Mouse (Mus musculus) forebrain, embryonic 11.5 days (tissue): ENCODE results near the gene Mertk. TPM values are rescaled to one million over a fixed set of nuclear protein-coding genes. Genes with fewer than 3 reads are reported as not detected.

Experiments used
- ATAC-seq: fragments of 200-750 bp; cut with Nextera tagmentation; replicated peaks from 2 replicates; pipeline ENCODE4 v1.8.0; 2017; ENCODE audit warnings: moderate TSS enrichment; ENCODE audit not compliant: low FRiP score
- DNase-seq: peaks from one replicate; pipeline ENCODE4 v3.0.0-alpha.2; 2017; ENCODE audit warnings: low spot score
- H3K27ac ChIP-seq: fragments of 300-500 bp; sonication (generic); 2 replicates; pipeline ENCODE4 v1.5.1; 2014; ENCODE audit warnings: low read depth, low read length
- H3K27me3 ChIP-seq: fragments of 300-500 bp; sonication (generic); 2 replicates; pipeline ENCODE4 v1.6.1; 2014; ENCODE audit warnings: mild to moderate bottlenecking, low read length, mixed read lengths; ENCODE audit not compliant: control insufficient read depth, insufficient read depth
- H3K36me3 ChIP-seq: fragments of 300-500 bp; sonication (generic); 2 replicates; pipeline ENCODE4 v1.6.1; 2014; ENCODE audit warnings: mild to moderate bottlenecking, low read length, moderate library complexity, mixed read lengths; ENCODE audit not compliant: control insufficient read depth, insufficient read depth
- H3K4me1 ChIP-seq: fragments of 300-500 bp; sonication (generic); replicated peaks from 2 replicates; pipeline ENCODE4 v1.6.1; 2014; ENCODE audit warnings: low read length, mixed read lengths; ENCODE audit not compliant: control insufficient read depth, insufficient read depth
- H3K4me2 ChIP-seq: fragments of 300-500 bp; sonication (generic); 2 replicates; pipeline ENCODE4 v1.6.1; 2014; ENCODE audit warnings: low read depth, mild to moderate bottlenecking, low read length, moderate library complexity, mixed read lengths; ENCODE audit not compliant: severe bottlenecking
- H3K4me3 ChIP-seq: fragments of 300-500 bp; sonication (generic); 2 replicates; pipeline ENCODE4 v1.5.1; 2014; ENCODE audit warnings: low read depth, low read length
- H3K9ac ChIP-seq: fragments of 300-500 bp; sonication (generic); 2 replicates; pipeline ENCODE4 v1.6.1; 2014; ENCODE audit warnings: low read length
- H3K9me3 ChIP-seq: fragments of 300-500 bp; sonication (generic); 2 replicates; pipeline ENCODE4 v1.6.1; 2016; ENCODE audit warnings: low read length, mixed read lengths; ENCODE audit not compliant: control insufficient read depth
- WGBS: fragments of 180-500 bp; shearing (Covaris S2); extraction: QIAGEN DNeasy Blood & Tissue Kit; methylation state at CpG from one replicate; pipeline ENCODE4 v1.1.7; 2014; 5-methylcytosine and 5-hydroxymethylcytosine counted together
- polyA plus RNA-seq: library from polyadenylated mRNA; unstranded; fragments of >200 nt; fragmentation: Nextera tagmentation; extraction: Ambion mirVana; gene quantifications from 2 replicates; pipeline ENCODE4 v1.2.1, GENCODE M21; 2014

Gene Mertk
- polyA plus RNA-seq, 1 experiment from 2014 or later: 4.4 TPM

DNA sequence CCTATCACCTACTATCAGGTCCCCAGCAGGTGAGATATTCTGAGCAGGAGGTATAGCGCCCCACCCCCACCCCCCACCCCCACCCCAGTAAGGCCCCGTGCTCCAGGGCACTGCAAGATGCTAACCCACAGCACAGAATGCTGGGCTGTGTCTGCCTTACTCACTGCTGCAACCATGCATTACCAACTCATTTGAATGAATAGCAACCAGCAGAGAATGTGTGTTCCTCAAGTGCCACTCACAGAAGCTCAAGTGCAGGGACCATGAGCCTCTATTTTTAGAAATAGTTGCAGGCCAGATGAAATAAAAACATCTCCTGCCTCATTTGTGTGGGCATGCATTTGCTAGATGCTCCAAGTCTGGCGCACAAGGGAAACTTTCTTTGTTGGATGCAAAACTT lies 28.8 kb downstream of the Mertk start:
- WGBS: 42% methylated on average over 3 of the region's 3 CpGs
- H3K4me2 ChIP-seq: no peak overlapping the region
- no peak overlapping the region for H3K27ac ChIP-seq
- no peak for DNase-seq
- no peak overlapping the region for H3K9ac ChIP-seq
- no peak for ATAC-seq
- no peak overlapping the region for H3K4me3 ChIP-seq
- H3K4me1 ChIP-seq: no peaks in the 10 kb centered on the region
- H3K36me3 ChIP-seq: no peaks in the 10 kb centered on the region
- no peaks in the 10 kb centered on the region for H3K27me3 ChIP-seq
- H3K9me3 ChIP-seq: no peaks in the 10 kb centered on the region

DNA sequence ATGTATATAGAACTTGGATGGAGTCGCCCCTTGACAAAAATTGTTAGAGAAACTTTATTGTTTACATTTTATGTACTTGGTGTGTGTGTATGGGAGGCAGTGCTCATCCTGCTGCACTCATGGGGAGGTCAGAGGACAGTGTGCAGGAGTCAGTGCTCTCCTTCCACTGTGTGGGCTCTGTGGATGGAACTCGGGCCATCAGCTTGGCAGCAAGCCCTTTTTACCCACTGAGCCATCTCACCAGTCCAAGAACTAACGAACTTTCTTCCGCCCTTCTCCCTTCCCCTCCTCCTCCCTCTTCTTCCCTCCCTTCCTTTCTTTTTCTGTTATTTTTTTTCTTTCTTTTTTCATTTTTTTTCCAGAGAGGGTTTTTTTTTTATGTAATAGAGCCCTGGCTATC lies 29.3 kb downstream of the Mertk start:
- WGBS: 89% methylated on average over 4 of the region's 4 CpGs
- Histone ChIP-seq H3K4me3 (no peak overlapping the region), H3K9me3 (no peaks in the 10 kb centered on the region), H3K27me3 (no peaks in the 10 kb centered on the region), H3K27ac (no peak overlapping the region), H3K36me3 (no peaks in the 10 kb centered on the region), H3K4me1 (no peaks in the 10 kb centered on the region), H3K9ac (no peak overlapping the region), H3K4me2 (no peak overlapping the region)
- ATAC-seq: no peak
- DNase-seq: no peak

DNA sequence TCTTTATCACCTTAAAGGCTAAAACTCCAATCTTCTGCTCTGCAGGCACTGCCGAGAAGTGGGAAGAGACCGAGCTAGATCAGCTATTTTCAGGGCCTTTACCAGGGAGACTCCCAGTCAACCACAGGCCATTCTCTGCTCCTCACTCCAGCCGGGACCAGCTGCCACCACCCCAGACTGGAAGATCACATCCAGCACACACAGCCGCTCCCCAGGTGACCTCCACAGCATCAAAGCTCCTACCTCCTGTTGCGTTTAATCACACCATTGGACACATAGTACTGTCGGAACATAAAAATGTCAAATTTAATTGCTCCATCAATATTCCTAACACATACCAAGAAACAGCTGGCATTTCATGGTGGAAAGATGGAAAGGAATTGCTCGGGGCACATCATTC lies 30.4 kb downstream of the Mertk start:
- Histone ChIP-seq H3K4me3 (no peak overlapping the region), H3K4me2 (no peak overlapping the region), H3K4me1 (no peaks in the 10 kb centered on the region), H3K27ac (no peak overlapping the region), H3K36me3 (no peaks in the 10 kb centered on the region), H3K27me3 (no peaks in the 10 kb centered on the region), H3K9me3 (no peaks in the 10 kb centered on the region), H3K9ac (no peak overlapping the region)
- WGBS: 88% methylated on average over 7 of the region's 7 CpGs
- ATAC-seq (no peak), DNase-seq (no peak)

DNA sequence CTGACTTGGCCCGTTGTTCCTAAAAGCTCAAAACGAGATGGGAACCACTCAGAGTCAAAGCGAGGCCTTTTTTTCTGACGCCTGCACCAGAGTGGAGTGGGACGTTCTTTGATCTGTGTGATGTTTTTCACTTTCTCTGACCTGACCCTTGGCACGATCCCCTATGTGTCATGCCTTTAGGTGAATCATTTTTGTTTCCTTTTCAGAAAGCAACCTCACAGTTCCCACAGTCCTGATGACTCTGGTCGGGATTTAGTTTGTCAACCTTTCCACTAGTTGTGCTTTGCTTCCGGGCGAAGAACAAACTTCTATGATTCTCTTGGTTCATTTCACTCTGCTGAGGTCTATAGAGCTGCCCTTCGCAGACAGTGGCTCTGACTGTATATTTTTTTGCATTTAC lies 32.8 kb downstream of the Mertk start:
- Histone ChIP-seq H3K27me3 (no peaks in the 10 kb centered on the region), H3K9me3 (no peaks in the 10 kb centered on the region), H3K4me2 (no peak overlapping the region), H3K9ac (no peak overlapping the region), H3K36me3 (no peaks in the 10 kb centered on the region), H3K4me1 (no peaks in the 10 kb centered on the region), H3K27ac (no peak overlapping the region), H3K4me3 (no peak overlapping the region)
- ATAC-seq (no peak), DNase-seq (no peak)
- 84% methylated on average over 10 of the region's 10 CpGs for WGBS

DNA sequence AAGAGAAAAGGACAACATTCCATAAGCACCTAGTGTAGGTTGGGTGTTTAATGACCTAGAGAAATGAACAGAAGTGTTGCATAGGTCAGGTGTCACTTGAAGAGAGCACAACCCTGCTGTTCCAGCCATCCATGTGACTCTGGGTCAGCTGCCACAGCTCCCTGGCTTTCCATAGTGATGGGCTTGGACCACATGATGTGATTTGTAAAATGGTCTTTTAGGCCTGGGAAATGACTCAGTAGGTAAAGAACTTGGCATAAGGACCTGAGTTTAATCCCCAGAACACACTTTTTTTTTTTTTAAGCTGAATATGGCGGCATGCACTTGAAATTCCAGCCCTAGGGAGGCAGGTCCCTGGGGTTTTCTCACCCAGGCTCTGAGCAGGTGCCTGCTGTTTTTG lies 33.2 kb downstream of the Mertk start:
- Histone ChIP-seq H3K27me3 (no peaks in the 10 kb centered on the region), H3K9me3 (no peaks in the 10 kb centered on the region), H3K9ac (no peak overlapping the region), H3K27ac (no peak overlapping the region), H3K4me2 (no peak overlapping the region), H3K36me3 (no peaks in the 10 kb centered on the region), H3K4me3 (no peak overlapping the region), H3K4me1 (no peaks in the 10 kb centered on the region)
- ATAC-seq: no peak
- DNase-seq: no peak
- 78% methylated on average over 1 of the region's 1 CpGs for WGBS

- ATAC-seq (no peak), DNase-seq (no peak)
- Histone ChIP-seq H3K36me3 (no peaks in the 10 kb centered on the region), H3K4me3 (no peak overlapping the region), H3K4me2 (no peak overlapping the region), H3K9ac (no peak overlapping the region), H3K4me1 (no peaks in the 10 kb centered on the region), H3K27me3 (no peaks in the 10 kb centered on the region), H3K9me3 (no peaks in the 10 kb centered on the region), H3K27ac (no peak overlapping the region)
- 79% methylated on average over 3 of the region's 3 CpGs for WGBS
These were observed 36.3 kb downstream of the Mertk start for GRCm38 (mm10) chr2:128735089-128735488.

- no peak overlapping the region for H3K4me2 ChIP-seq
- no peaks in the 10 kb centered on the region for H3K4me1 ChIP-seq
- H3K9me3 ChIP-seq: no peaks in the 10 kb centered on the region
- 88% methylated on average over 2 of the region's 2 CpGs for WGBS
- ATAC-seq: no peak
- H3K27me3 ChIP-seq: no peaks in the 10 kb centered on the region
- no peak for DNase-seq
- no peak overlapping the region for H3K27ac ChIP-seq
- H3K9ac ChIP-seq: no peak overlapping the region
- H3K4me3 ChIP-seq: no peak overlapping the region
- no peaks in the 10 kb centered on the region for H3K36me3 ChIP-seq
These were observed 38.3 kb downstream of the Mertk start for GRCm38 (mm10) chr2:128737051-128737450.

- Histone ChIP-seq H3K27me3 (no peaks in the 10 kb centered on the region), H3K9ac (no peak overlapping the region), H3K27ac (no peak overlapping the region), H3K4me3 (no peak overlapping the region), H3K36me3 (no peaks in the 10 kb centered on the region), H3K9me3 (no peaks in the 10 kb centered on the region), H3K4me2 (no peak overlapping the region), H3K4me1 (no peaks in the 10 kb centered on the region)
- ATAC-seq: no peak
- WGBS: 88% methylated on average over 4 of the region's 4 CpGs
- no peak for DNase-seq
These were observed 39.0 kb downstream of the Mertk start for GRCm38 (mm10) chr2:128737796-128738195.

DNA sequence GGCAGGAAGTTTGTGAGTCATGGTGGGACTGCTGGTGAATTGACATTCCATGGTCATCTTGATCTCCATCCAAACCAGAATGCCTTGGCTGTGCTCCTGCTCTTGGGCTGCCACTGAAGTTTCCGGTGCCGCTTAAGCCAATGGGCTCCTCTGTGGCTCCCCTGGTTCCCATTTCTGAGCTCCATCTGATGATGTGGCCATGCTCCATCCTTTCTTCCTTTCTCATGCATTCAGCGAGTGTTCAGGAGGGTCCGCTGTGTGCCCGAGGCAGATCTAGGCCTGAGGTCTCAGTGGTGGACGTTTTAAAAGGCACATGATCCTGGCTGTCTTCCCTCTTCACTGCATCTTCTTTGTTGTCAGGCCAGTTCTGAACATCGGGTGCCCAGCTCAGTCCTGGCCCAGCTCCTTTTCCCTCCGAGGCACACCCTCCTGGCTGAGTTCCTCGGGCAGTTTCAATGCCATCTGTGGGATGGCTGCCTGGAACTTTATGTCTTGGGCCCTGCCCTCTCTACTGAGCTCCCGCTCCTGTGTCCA lies 40.0 kb downstream of the Mertk start:
- Histone ChIP-seq H3K4me3 (no peak overlapping the region), H3K36me3 (no peaks in the 10 kb centered on the region), H3K9ac (no peak overlapping the region), H3K4me2 (no peak overlapping the region), H3K27me3 (no peaks in the 10 kb centered on the region), H3K4me1 (no peaks in the 10 kb centered on the region), H3K27ac (no peak overlapping the region), H3K9me3 (no peaks in the 10 kb centered on the region)
- DNase-seq: no peak
- ATAC-seq: no peak
- WGBS: 87% methylated on average over 10 of the region's 10 CpGs
